Mouse (Mus musculus) olfactory bulb, adult 2 months (tissue): ENCODE measurements at regions not wholly inside any gene's neighbourhood (a gene's known extent, or its start where the extent isn't known, plus 50 kb on each side); places are given as distances from the start of the nearest gene placed in this dataset.

Experiments used
- H3K27ac ChIP-seq: fragments of 200-500 bp; 2 replicates; pipeline ENCODE4 v1.5.1; 2012; ENCODE audit warnings: low read depth, low read length; ENCODE audit not compliant: insufficient read depth
- H3K4me1 ChIP-seq: fragments of 200-500 bp; 2 replicates; pipeline ENCODE4 v1.6.1; 2012; ENCODE audit warnings: low read length; ENCODE audit not compliant: control insufficient read depth, insufficient read depth
- H3K4me3 ChIP-seq: fragments of 200-500 bp; 2 replicates; pipeline ENCODE4 v1.5.1; 2012; ENCODE audit warnings: mild to moderate bottlenecking, low read depth, low read length, moderate library complexity; ENCODE audit not compliant: insufficient read depth
- CTCF ChIP-seq: fragments of 200-500 bp; IDR thresholded peaks from 2 replicates; pipeline ENCODE4 v1.5.1; 2012; ENCODE audit warnings: low read depth, mild to moderate bottlenecking, low read length, moderate library complexity; ENCODE audit not compliant: insufficient read depth
- POLR2A ChIP-seq: fragments of 200-500 bp; IDR thresholded peaks from 2 replicates; pipeline ENCODE4 v1.6.1; 2012; ENCODE audit warnings: mild to moderate bottlenecking, low read depth, low read length, moderate library complexity; ENCODE audit not compliant: insufficient read depth
- WGBS: fragments of 180-500 bp; shearing (Covaris S2); methylation state at CpG from one replicate; pipeline ENCODE4 v1.1.7; 2018; 5-methylcytosine and 5-hydroxymethylcytosine counted together

- H3K27ac ChIP-seq = no peak overlapping the region
- H3K4me1 ChIP-seq = no peaks in the 10 kb centered on the region
- WGBS = 78% methylated on average over 7 of the region's 7 CpGs
- no peak overlapping the region for H3K4me3 ChIP-seq
- TF ChIP-seq POLR2A (no peak), CTCF (no peak)
Measured at GRCm38 (mm10) chr8:103347158-103347871, 561.9 kb upstream of the Cdh11 start.

GRCm38 (mm10) chr8:103361713-103362112 lies 576.3 kb upstream of the Cdh11 start:
- WGBS = 68% methylated on average over 3 of the region's 3 CpGs
- H3K4me1 ChIP-seq = no peaks in the 10 kb centered on the region
- no peak overlapping the region for H3K4me3 ChIP-seq
- H3K27ac ChIP-seq = no peak overlapping the region
- no peak for TF ChIP-seq CTCF
- no peak for TF ChIP-seq POLR2A

- WGBS = 74% methylated on average over 2 of the region's 2 CpGs
- no peak overlapping the region for H3K4me3 ChIP-seq
- H3K4me1 ChIP-seq = no peaks in the 10 kb centered on the region
- no peak for TF ChIP-seq POLR2A
- no peak for TF ChIP-seq CTCF
- H3K27ac ChIP-seq = no peak overlapping the region
Measured at GRCm38 (mm10) chr8:103370394-103370793, 585.0 kb upstream of the Cdh11 start.

GRCm38 (mm10) chr8:103373007-103373406 lies 587.6 kb upstream of the Cdh11 start:
- TF ChIP-seq POLR2A = no peak
- no peak for TF ChIP-seq CTCF
- Histone ChIP-seq H3K4me3 (no peak overlapping the region), H3K4me1 (0 out of 2 replicates have a peak, but pooled peaks cover 3% of the 10 kb centered on the region), H3K27ac (no peak overlapping the region)
- WGBS = 69% methylated on average over 1 of the region's 1 CpGs

- TF ChIP-seq POLR2A (no peak), CTCF (no peak)
- WGBS = 89% methylated on average over 4 of the region's 4 CpGs
- no peak overlapping the region for H3K27ac ChIP-seq
- H3K4me3 ChIP-seq = no peak overlapping the region
- H3K4me1 ChIP-seq = 0 out of 2 replicates have a peak, but pooled peaks cover 3% of the 10 kb centered on the region
Measured at GRCm38 (mm10) chr8:103374151-103374550, 588.7 kb upstream of the Cdh11 start.

DNA sequence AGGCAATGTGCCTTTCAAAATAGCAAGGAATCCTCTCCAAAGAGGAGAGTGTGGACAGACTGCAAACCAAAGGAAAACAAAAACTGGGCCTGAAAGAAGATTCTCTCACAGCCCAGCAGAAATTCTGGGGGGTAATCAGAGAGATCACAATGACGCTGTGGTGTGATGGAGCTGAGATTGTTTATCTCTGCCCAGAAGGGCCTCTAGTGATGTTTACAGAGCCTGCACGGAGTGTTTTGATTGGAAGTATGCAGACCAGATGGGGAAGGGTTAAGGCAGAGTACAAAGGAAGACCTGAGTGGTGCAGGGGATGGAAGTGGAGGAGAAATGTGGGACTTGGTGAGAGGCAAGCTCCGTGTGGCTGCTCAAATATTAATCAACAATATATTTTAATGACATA lies 593.1 kb upstream of the Cdh11 start:
- no peak for TF ChIP-seq CTCF
- TF ChIP-seq POLR2A = no peak
- H3K4me1 ChIP-seq = 0 out of 2 replicates have a peak, but pooled peaks cover 3% of the 10 kb centered on the region

DNA sequence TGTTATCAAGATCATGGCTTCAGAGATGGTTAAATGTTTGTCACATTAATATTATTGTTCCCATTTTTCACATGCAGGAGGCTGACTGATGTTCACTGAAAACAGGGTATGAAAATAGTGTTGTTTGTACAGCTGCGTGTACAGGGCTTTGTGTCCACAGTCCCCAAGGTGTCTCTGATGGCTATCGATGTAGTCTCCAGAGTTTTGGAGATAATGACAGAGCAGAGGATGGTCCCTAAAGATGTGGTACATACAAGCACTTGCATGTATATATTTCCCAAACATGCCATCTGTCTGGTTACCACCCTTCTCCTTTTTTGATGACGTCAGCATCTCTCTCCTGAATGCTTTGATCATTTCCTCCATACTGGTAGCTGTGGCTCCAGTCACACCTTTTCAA lies 596.1 kb upstream of the Cdh11 start:
- Histone ChIP-seq H3K4me1 (no peaks in the 10 kb centered on the region), H3K27ac (no peak overlapping the region), H3K4me3 (no peak overlapping the region)
- WGBS = 96% methylated on average over 3 of the region's 3 CpGs
- no peak for TF ChIP-seq POLR2A
- no peak for TF ChIP-seq CTCF

More for the DNA sequence above, 593.1 kb upstream of the Cdh11 start:
- WGBS = 84% methylated on average over 3 of the region's 3 CpGs
- Histone ChIP-seq H3K4me3 (no peak overlapping the region), H3K27ac (no peak overlapping the region)

DNA sequence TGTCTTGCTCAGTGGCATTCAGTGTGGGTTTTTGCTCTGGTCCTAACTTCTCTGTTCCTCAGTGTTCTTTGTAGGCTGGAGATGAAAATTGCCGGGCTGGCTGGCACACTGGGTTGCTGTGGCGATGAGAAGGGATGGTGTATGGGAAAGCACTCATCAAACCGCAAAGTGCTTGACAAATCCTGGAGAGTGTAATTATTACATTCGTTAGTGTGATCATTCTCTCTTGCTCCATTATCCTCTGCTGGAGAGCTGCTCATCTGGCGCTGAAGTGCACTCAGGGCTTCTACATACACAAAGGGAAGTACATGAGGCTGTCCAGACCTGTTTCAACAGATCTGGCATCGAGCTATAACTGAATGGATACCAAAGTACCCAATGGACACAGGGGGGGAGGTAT lies 605.9 kb upstream of the Cdh11 start:
- TF ChIP-seq CTCF (no peak), POLR2A (no peak)
- Histone ChIP-seq H3K27ac (no peak overlapping the region), H3K4me1 (no peaks in the 10 kb centered on the region), H3K4me3 (no peak overlapping the region)
- 33% methylated on average over 6 of the region's 6 CpGs for WGBS

GRCm38 (mm10) chr8:103395316-103395715 lies 609.9 kb upstream of the Cdh11 start:
- WGBS = 54% methylated on average over 4 of the region's 4 CpGs
- H3K4me1 ChIP-seq = no peaks in the 10 kb centered on the region
- TF ChIP-seq POLR2A = no peak
- no peak for TF ChIP-seq CTCF
- no peak overlapping the region for H3K27ac ChIP-seq
- no peak overlapping the region for H3K4me3 ChIP-seq

GRCm38 (mm10) chr8:103398179-103398578 lies 612.7 kb upstream of the Cdh11 start:
- H3K4me1 ChIP-seq = no peaks in the 10 kb centered on the region
- 92% methylated on average over 3 of the region's 3 CpGs for WGBS
- no peak for TF ChIP-seq POLR2A
- TF ChIP-seq CTCF = no peak

More at GRCm38 (mm10) chr8:103398179-103398578, 612.7 kb upstream of the Cdh11 start:
- no peak overlapping the region for H3K4me3 ChIP-seq
- no peak overlapping the region for H3K27ac ChIP-seq
